Mouse (Mus musculus) CD4-positive, CD25-positive, alpha-beta regulatory T cell, adult 4 months (primary cell): Measurements from ENCODE around the gene Cdc42ep4. TPM values are rescaled to one million over a fixed set of nuclear protein-coding genes. Genes with fewer than 3 reads are reported as not detected.

Source experiments
- ATAC-seq: one replicate; pipeline ENCODE4 v1.8.0; 2017
- polyA plus RNA-seq, 2 experiments: library from polyadenylated mRNA; unstranded; fragments of 100-300 nt; shearing (Covaris generic); gene quantifications; one replicate each; pipeline ENCODE4 v1.2.1; 2017

Gene Cdc42ep4
- polyA plus RNA-seq, 2 experiments from 2014 or later: 2.1 to 2.3 TPM

DNA sequence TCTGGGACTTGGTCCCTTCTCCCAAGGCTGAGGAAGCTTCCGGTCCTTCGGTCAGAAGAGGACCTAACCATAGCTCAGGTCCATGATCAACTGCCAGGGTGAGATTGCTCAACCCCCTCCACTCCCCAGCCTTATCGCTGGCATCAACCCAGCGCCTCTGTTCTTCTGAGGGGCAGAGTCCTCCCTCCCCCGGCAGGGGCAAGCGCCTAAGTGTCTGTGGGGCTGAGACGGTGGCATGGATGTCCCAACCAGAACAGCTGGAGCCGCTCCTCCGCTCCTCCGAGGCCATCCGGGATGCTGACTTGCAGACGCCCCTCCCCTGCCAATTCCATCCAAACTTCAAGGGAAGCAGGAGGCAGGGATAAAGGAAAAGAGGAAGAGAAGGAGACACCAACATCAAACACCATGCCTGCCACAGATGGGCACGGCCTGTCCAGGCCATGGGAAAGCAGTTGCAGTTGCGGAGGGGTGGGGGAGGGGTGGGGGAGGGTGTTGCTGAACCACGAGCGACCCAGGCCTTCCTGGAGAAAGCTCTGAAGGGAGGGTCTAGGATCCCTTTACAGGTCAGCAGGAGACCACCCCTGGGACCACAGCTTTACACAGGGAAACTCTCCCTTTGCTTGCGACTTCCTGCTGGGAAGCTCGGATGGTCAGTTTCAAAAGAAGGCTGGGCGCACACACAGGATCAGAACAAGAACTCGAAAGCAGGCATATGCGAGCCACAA is 2.7 kb downstream of the Cdc42ep4 start:
- no peak for ATAC-seq

DNA sequence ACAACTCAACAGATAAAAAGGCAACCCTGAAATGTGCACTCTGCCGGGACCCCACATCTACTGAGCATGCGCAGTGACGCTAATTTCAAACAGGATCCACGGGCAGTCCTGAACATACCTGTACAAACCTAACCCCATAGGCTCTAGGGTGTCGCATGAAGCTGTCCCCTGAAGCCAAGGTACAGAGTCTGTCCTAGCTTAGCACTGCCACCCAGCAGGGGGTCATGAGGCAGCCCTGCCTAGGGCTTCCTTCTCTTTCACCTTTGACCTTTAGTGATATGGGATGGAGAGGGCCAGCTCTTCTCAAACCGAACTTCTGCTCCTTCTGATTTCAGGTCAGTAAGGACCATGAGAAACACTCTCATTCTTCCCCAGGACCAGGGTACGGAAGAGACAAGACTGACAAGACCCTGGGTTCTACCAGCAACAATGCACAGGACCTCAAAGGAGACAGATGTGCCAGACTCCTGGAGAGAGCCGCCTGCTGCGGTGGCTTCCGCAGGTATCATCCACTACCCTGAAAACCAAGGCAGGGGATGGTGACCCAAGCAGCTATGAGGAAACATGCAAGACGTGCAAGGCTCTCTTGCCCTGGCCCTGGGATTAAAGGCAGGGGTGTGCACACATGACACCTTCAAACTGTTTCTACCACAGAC is 3.8 kb downstream of the Cdc42ep4 start:
- no peak for ATAC-seq

DNA sequence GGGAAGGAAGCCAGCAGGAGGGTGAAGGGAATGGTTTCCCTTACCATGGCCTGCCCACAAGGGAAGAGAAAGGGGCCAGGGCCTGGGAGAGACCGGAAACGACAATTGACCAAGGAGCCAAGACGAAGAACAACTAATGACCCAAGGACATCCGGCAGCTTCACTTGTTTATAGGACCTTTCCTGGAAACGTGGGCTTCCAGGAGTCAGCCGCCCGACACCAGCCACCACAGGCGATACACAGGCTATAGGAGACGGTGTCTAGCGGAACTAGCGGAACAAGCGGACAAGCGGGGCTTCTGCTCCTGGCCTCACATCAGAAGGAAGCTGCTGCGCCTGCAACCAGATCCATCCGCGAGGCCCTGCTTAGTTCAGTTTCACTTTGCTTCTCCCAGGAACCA is 4.6 kb downstream of the Cdc42ep4 start:
- no peak for ATAC-seq

DNA sequence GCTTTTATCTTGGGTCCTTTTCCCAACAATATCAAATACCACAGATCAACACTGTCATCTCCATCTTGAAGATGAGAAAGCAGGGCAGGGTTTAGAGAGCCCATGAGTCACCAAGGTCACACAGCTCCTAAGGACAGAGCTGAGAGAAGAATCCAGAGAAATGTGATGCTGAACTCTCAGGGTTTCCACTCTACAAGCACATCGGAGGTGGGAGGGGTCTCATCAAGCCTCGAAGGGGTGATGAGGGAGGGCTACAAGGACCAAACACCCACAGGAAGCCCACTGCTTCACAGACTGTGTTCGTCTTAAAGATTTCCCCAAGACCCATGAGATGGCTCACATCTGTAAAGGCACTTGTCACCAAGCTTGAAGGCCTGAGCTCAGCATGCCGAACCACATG is 5.7 kb downstream of the Cdc42ep4 start:
- no peak for ATAC-seq

DNA sequence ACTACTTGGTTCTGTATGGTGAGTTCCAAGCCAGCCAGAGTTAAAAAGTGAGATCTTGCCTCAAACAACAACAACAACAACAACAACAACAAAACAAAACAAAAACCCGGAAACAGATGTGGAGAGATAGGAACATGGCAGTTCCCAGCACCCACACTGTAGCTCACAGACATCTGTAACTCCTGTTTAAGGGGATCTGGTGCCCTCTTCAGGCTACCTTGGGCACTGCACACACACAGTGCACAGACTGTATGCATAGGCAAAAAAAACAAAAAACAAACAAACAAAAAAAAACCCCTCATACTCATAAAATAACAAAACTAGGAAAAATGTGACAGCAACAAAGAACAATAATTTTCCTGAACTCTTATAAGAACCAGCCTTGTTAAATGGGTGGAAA is 8.7 kb downstream of the Cdc42ep4 start:
- no peak for ATAC-seq

DNA sequence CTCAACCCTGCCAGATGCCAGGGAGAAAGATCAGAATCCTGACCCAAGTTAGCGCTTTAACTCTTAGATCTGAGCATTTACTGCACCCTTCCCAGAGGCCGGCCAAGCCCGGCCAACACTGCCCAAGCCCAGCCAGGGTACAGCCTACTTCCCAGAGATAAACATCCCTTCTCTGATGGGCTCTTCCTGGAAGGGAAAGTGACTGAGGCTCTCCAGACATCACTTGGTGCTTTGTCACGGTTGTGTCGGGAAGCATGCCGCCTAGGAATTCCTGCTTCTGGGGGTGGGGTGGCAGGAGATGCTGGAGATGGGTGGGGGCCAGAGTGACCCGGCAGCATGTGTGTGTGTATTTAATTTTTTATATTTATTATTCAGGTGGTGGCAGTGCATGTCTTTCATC is 11.6 kb downstream of the Cdc42ep4 start:
- ATAC-seq: no peak

DNA sequence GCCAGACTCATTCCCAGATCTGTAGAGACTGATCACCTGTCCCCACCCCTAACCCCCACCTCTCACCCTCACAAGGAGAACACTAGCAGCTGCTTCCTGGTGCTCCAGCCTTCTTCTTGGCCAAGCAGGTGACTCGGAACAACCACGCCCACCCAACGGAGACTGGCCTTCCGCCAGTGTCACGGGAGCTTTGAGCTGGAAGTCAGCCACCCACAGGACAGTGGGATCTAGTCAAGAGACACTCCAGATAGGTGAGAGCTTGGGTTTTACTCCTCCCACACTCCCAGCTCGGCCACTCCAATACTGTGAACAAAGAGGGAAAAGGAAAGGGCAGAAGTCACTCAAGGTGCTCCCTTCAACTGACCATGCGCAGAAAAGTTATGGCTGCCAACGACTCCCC is 12.5 kb downstream of the Cdc42ep4 start:
- no peak for ATAC-seq

DNA sequence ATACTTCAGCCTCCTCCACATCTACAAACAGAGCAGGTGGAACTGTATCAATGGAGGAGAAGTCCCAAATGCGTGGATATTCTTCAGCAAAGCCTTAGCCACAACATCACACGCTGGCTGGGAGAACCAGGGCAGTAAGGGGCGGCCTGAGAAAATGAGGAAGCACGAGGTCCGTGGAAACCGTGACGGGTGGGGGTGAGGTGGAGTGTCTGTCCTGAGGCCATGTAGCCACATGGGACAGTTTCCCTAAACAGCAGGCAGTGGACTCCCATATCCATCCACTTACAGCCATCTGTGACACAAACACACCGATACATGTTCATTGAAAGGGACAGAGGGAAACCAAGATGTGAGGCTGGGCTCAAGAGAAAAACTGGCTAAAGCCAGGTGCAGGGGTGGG is 13.8 kb downstream of the Cdc42ep4 start:
- no peak for ATAC-seq

DNA sequence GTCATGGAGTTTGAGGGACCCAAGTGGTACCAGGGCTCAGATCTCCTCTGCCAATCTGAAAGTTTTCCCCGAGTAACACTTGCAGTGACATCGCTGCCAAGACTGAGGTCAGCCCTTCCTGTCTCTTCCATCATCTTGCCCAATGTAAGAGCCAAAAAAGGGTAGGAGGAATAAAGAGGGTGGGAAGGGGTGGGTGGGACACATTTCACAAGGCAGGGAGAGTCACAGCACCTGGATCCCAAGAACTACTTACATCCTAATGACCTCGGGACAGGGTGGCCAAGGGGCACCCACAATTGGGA is 14.2 kb downstream of the Cdc42ep4 start:
- no peak for ATAC-seq

DNA sequence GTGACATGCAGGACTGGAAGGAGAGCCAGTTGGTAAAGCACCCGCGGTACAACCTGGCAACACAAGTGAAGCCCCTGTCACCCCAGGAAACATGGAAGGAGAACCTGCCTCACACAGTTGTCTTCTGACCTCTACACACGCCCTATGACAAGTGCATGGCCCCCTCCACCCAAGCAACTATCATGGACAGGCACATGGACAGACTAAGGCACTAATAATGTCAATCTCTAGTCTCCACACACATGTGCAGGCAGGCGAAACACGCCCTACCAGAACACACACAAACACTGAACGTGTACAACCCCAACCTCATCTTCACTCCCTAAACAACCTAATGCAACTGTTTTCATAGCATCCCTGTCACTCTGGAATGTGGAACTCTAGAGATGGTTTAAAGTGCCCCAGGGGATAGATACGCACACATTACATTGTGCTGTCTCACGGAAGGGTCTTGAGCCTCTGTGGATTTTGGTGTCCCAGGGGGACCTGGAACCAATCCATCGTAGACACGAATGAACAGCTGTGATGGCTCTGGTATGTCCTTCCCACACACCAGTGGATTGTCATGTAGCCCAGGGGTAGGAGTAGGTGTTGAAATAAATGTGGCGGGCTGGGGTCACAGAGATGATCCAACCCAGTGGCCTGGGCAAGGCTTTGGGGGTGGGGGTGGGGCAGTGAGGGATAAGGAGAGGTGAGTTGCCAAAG is 14.7 kb downstream of the Cdc42ep4 start:
- no peak for ATAC-seq

DNA sequence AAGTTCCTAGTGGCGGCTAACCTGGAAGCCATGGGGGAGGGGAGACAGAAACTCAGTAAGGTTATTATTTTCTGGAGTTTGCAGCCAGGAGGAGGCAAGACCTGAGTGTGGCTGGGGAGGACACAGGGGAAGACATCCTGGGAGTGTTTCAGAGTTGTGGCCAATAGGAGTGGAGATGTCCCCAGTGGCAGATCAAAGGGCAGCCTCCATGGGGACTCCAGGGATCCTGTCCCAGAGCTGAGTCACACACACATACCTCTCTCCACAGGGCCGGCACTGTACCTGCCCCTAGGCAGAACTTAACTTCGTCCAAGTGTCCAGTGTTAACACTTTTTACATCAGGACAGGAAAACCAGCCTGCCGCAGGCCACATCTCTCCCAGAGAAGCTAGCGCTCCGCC is 16.5 kb downstream of the Cdc42ep4 start:
- ATAC-seq: no peak

DNA sequence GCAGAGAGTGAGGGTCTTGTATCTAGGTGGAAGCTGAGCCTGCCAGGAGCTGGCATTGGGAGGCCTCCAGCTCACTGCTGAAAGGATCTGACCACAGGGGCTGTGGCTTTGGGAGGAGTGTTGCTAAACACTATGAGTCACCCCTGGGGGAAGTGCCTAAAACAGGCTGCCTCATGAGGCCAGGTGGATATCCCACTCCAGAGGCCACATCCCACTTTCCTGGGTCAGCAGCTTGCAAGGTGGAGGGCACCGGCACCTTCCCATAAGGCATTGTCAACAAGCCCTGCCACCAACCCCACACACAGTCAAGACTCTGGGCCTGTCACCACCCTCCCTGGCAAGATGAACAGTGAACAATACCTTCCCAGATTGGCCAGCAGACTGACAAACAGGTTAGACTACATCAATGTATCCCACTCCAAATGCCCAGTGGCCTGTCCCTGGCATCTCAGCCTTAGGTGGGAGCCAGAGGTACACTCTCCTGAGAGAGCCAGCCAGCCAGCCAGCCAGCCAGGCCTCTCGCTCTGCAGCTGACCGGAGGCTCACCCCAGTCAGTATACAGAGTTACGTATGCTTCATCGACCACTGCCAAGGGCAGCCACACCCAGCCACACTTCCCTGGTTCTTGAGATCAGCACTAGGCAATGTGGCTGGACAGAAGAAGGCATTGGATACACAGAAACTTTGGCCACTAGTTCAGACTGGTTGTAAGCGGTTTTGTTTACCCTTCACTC is 17.9 kb downstream of the Cdc42ep4 start:
- ATAC-seq: no peak

DNA sequence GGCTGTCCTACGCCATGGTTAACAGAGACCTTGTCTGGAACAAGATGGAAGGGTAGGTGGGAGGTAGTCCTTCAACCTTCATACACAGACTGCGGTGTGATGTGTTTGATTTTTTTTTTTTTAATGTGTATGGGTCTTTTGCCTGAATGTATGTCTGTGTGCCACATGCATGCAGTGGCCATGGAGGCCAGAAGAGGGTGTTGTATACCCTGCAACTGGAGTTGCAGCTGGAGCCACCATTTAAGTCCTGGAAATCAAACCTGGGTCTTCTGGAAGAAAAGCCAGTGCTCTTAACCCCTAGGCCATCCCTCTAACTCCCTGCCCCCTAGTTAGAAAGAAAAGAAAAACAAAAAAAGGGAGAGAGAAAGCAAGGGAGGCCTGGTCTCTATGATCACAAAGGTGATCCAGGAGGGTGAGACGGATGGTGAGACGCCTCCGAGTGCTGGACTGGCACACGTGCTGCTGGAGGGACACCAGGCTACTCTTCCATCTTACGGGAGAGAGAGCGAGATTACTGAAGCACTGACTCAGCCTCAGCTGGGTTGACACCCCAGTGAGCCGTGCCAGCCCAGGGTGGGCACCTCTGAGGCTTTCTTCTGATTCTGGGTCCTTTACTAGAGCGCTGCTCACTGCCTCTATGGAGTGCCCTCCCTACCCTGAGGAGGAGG is 19.6 kb downstream of the Cdc42ep4 start:
- ATAC-seq: no peak

DNA sequence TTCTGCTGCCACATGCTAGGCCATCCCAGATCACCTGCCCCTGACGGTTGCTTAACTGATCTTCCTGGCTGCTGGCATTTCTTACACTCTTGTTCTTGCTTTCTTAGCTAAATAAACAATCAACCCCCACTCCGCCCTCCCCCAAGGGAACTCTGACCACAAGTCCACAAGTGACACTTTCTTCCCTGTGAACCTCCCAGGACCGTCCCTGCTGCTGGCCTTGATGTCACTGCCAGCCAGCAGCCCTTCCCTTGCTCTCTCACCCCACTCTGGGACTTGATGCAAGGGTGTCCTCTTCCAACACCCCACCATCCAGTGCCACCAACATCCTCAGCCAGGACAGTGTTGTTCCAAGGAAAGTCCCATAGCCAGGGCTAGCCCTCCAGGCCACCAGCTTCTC is 20.8 kb downstream of the Cdc42ep4 start:
- no peak for ATAC-seq

DNA sequence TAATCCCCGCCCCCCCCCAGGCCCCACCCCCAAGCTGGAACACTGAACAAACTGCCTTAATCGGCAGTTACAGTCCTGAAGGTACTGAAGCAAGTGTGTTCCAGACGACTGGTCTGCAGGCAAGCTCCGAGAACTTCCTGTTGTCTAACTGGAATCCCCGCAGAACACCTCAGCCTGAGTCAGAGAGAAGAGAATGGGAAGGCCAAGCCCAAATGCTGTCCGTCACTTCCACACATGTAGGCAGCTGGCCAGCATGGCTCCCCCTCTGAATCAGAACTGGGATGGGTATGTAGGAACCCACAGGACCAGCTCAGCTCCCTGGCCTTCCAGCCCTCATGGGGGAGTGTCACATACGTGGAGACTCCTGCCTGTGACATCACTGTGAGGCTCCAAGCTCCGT is 21.8 kb downstream of the Cdc42ep4 start:
- no peak for ATAC-seq

DNA sequence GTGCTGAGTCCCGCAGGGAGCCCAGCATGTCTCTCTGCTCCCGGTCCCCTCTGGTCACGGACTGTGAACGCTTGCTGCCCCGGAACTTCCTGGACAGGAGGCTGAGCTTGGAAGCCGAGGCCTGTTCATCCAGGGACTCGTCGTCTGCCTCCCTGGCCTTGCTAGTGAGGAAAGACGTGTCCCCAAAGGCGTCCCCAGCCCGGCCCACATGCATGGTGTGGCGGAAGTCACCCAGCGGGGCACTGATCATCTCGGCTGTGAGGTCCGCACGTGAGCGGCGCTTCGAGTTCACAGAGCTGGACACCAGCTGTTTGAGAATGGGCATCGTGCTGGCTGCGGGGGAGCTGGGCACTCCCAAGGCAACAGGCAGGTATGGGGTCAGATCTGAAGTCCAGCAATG is 22.4 kb downstream of the Cdc42ep4 start:
- ATAC-seq: no peak

DNA sequence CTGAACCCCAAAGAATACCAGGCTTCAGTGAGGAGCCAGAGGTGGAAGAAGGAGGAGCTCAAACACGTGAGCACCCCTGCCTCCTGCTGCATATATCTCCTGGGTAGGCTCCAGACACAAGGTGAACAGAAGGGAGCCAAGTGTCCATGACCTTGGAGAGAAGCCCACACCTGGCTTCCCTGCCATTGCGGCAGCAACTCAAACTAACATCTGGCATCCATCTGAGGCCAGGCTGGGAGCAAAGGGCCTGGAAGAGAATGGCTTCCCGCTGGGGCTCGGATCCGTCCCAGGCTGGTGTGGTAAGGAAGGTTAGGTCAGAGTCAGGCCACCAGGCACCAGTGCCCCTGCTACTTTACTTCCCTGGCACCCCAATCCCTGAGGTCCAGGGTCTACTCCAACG is 23.7 kb downstream of the Cdc42ep4 start:
- ATAC-seq: no peak

DNA sequence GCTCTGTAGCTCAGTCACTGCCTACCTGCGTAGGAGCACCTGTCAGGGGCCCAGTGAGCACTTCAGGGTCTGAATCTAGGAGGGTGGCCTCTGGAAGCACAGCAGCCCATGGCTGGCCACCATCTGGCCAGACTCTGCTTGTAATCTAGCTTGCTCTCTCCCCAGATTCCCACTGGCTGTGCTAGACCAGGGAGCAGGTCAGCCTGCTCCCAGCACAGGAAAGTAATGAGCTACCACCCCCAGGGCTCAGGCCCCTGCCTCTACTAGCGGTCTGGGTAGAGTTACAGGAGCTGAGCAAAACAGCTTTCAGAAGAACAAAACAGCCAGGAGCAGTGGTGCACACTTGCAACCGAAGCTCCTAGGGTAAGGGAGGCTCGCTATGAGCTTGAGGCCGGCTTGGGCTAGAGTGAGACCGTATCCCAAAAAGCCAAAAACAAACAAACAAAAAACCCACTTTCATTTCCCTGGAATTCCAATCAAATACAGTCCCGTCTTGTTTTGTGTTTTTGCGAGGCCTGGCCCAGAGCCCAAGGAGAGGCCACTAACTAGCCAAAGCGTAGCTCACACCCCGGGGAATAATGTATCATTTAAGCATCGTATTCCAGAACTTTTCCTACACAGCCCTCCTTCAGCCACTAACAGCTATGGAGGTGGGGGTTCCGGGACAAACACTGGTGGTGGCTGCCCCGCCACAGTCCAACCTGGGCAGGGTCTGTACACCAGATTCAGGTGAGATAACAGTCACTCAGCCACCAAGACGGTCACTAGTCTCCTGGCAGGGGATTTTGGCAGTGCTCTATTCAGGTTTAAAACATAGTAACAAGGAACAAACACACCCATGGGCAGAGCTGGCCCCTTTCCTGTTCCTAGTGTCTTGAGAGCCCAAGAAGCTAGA is 24.4 kb downstream of the Cdc42ep4 start:
- no peak for ATAC-seq

DNA sequence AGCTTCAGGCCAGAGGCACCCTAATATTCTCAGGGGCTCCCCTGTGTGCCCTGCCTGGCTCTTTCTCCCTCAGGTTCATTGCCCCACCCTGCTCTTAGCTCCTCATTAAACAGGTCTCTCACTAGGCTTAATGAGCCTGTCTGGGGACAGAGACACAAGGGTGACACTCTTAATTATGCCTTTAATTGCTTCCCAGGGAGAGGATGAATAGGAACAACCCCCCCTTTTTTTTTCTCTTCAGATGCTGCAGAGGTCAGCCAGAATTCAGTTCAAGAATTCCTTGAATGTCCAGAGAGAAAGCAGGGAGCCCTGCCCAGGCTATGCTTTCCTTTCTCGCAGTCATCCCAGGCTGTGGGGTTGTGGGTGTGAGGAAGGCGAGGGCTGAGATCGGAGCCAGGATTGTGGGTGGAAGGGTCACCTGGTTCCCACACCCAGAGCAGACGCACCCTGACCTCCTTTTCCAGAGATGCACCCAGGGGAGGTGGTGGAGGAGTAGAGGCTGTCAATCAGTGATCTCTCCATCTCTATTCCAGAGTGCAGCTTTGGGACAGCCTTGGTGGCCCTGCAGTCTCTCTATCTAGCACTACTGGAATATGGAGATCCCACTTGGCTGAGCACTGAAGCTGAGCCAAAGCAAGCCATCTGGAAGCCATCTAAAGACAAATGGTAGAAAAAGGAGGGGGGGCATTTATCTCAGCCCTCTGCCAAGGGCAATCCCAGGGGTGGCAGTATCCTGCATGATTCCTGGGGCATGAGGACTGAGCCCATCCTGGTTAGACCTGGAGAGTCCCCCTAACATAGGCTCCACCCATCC is 26.2 kb downstream of the Cdc42ep4 start:
- ATAC-seq: no peak

DNA sequence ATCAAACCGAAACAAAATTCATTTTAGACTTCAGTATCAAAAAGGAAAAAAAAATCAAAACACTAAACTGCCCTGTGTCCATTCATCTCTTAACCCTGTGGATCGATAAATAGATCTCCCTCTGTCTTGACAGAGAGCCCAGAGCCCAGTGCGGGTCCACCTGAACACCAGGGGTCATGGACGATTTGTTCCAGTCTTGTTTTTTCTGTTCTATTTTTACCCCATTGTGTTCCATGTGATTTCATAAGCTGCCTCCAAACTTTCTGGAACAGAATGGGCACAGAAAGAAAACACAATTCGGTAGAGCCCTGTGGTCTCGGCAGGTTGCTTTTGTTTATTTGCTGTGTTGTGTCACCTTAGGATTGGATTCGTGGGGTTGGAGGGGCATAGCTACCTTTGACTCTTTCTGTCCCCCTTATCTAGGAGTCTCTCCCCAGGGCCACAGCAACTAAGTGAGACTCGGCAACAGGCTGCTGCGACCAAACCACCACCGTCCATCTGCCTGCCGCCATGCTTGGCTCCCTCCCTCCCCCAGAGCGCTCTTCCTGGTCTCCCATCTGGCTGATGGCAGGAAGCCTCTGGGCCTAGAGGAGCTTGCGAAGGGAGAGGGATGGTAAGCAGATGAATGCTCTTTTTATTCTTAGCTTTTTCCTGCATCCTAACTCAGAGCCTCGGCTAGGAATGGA is 29.1 kb downstream of the Cdc42ep4 start:
- ATAC-seq: no peak
